Mouse (Mus musculus): ENCODE measurements around the gene Acsl5. TPM values are rescaled to one million over a fixed set of nuclear protein-coding genes. Genes with fewer than 3 reads are reported as not detected.

Acsl5 gene
- polyA plus RNA-seq, 1 experiment from 2014 or later = 26.3 TPM

GRCm38 (mm10) chr19:55239766-55240426 is 11.8 kb upstream of the Acsl5 start:
- 54% methylated on average over 6 of the region's 6 CpGs for WGBS
- Histone ChIP-seq H3K4me3 (no peak overlapping the region), H3K4me1 (replicated peaks) (peaks cover 6% of the 10 kb centered on the region), H3K4me2 (no peak overlapping the region), H3K27ac (no peak overlapping the region), H3K9ac (no peak overlapping the region), H3K36me3 (no peaks in the 10 kb centered on the region), H3K9me3 (replicated peaks) (no peaks in the 10 kb centered on the region), H3K27me3 (no peaks in the 10 kb centered on the region)
- ATAC-seq (replicated peaks; ENCODE audit: insufficient number of reproducible peaks, insufficient read depth, low FRiP score, low read depth) = no peak

GRCm38 (mm10) chr19:55241186-55241645 is 10.5 kb upstream of the Acsl5 start, which contains the start of gene Gucy2g:
Gucy2g (minus strand) TSS chr19:55241236.
- no peak within 1 kb of the TSS for H3K27ac ChIP-seq
- H3K4me3 ChIP-seq = no peak within 1 kb of the TSS
- no peaks in the 10 kb centered on the region for H3K27me3 ChIP-seq
- H3K4me1 ChIP-seq (replicated peaks) = peaks cover 11% of the 10 kb centered on the region
- H3K9ac ChIP-seq = no peak within 1 kb of the TSS
- no peaks in the 10 kb centered on the region for H3K9me3 ChIP-seq (replicated peaks)
- no peak for ATAC-seq (replicated peaks; ENCODE audit: insufficient number of reproducible peaks, insufficient read depth, low FRiP score, low read depth)
- no peaks in the 10 kb centered on the region for H3K36me3 ChIP-seq
- no peak within 1 kb of the TSS for H3K4me2 ChIP-seq
- WGBS = 80% methylated on average over 6 of the region's 6 CpGs

GRCm38 (mm10) chr19:55244791-55245231 is 6.9 kb upstream of the Acsl5 start:
- H3K27me3 ChIP-seq = no peaks in the 10 kb centered on the region
- peaks cover 9% of the 10 kb centered on the region for H3K4me1 ChIP-seq (replicated peaks)
- no peaks in the 10 kb centered on the region for H3K36me3 ChIP-seq
- H3K9me3 ChIP-seq (replicated peaks) = no peaks in the 10 kb centered on the region
- 0 out of 2 replicates have a peak overlapping the region, but pooled peaks have one; percentile 20 for H3K4me2 ChIP-seq
- peak overlapping the region; percentile 76 for H3K27ac ChIP-seq
- H3K4me3 ChIP-seq = no peak overlapping the region
- peak; percentile 89 for ATAC-seq (replicated peaks; ENCODE audit: insufficient number of reproducible peaks, insufficient read depth, low FRiP score, low read depth)
- 18% methylated on average over 7 of the region's 7 CpGs for WGBS
- no peak overlapping the region for H3K9ac ChIP-seq

GRCm38 (mm10) chr19:55247563-55247962 is 4.2 kb upstream of the Acsl5 start:
- no peaks in the 10 kb centered on the region for H3K9me3 ChIP-seq (replicated peaks)
- H3K4me2 ChIP-seq = no peak overlapping the region
- H3K27ac ChIP-seq = no peak overlapping the region
- no peaks in the 10 kb centered on the region for H3K36me3 ChIP-seq
- no peak overlapping the region for H3K9ac ChIP-seq
- H3K4me3 ChIP-seq = no peak overlapping the region
- no peak for ATAC-seq (replicated peaks; ENCODE audit: insufficient number of reproducible peaks, insufficient read depth, low FRiP score, low read depth)
- 59% methylated on average over 5 of the region's 5 CpGs for WGBS
- H3K27me3 ChIP-seq = no peaks in the 10 kb centered on the region
- H3K4me1 ChIP-seq (replicated peaks) = peaks cover 9% of the 10 kb centered on the region

- H3K9me3 ChIP-seq (replicated peaks) = no peaks in the 10 kb centered on the region
- no peaks in the 10 kb centered on the region for H3K27me3 ChIP-seq
- no peak overlapping the region for H3K27ac ChIP-seq
- 31% methylated on average over 9 of the region's 9 CpGs for WGBS
- peaks cover 11% of the 10 kb centered on the region for H3K4me1 ChIP-seq (replicated peaks)
- ATAC-seq (replicated peaks; ENCODE audit: insufficient number of reproducible peaks, insufficient read depth, low FRiP score, low read depth) = no peak
- no peak overlapping the region for H3K4me2 ChIP-seq
- H3K4me3 ChIP-seq = no peak overlapping the region
- H3K9ac ChIP-seq = no peak overlapping the region
- no peaks in the 10 kb centered on the region for H3K36me3 ChIP-seq
These were observed 3.7 kb upstream of the Acsl5 start for GRCm38 (mm10) chr19:55247991-55248520.

- Histone ChIP-seq H3K36me3 (no peaks in the 10 kb centered on the region), H3K27ac (no peak overlapping the region), H3K9ac (no peak overlapping the region), H3K4me1 (replicated peaks) (peaks cover 14% of the 10 kb centered on the region), H3K4me3 (no peak overlapping the region), H3K27me3 (no peaks in the 10 kb centered on the region), H3K9me3 (replicated peaks) (no peaks in the 10 kb centered on the region), H3K4me2 (no peak overlapping the region)
- WGBS = 68% methylated on average over 5 of the region's 5 CpGs
- ATAC-seq (replicated peaks; ENCODE audit: insufficient number of reproducible peaks, insufficient read depth, low FRiP score, low read depth) = no peak
These were observed 1.3 kb upstream of the Acsl5 start for GRCm38 (mm10) chr19:55250451-55250850.

- ATAC-seq (replicated peaks; ENCODE audit: insufficient number of reproducible peaks, insufficient read depth, low FRiP score, low read depth) = no peak
- 2% methylated on average over 9 of the region's 9 CpGs for WGBS
These were observed 1.5 kb downstream of the Acsl5 start for GRCm38 (mm10) chr19:55253239-55253569.

GRCm38 (mm10) chr19:55253570-55254441 is 2.1 kb downstream of the Acsl5 start:
- under 1% methylated on average over 32 of the region's 32 CpGs for WGBS
- Histone ChIP-seq H3K9me3 (replicated peaks) (no peaks in the 10 kb centered on the region), H3K27me3 (no peaks in the 10 kb centered on the region), H3K4me2 (peak overlapping the region; percentile 92), H3K36me3 (no peaks in the 10 kb centered on the region), H3K4me3 (peak overlapping the region; percentile 82), H3K4me1 (replicated peaks) (peaks cover 14% of the 10 kb centered on the region), H3K9ac (peak overlapping the region; percentile 77), H3K27ac (peak overlapping the region; percentile 88)
- peak; percentile 66 for ATAC-seq (replicated peaks; ENCODE audit: insufficient number of reproducible peaks, insufficient read depth, low FRiP score, low read depth)

More at GRCm38 (mm10) chr19:55253239-55253569, 1.5 kb downstream of the Acsl5 start:
- Histone ChIP-seq H3K4me1 (replicated peaks) (peaks cover 14% of the 10 kb centered on the region), H3K36me3 (no peaks in the 10 kb centered on the region), H3K27ac (peak overlapping the region; percentile 88), H3K4me3 (peak overlapping the region; percentile 82), H3K9me3 (replicated peaks) (no peaks in the 10 kb centered on the region), H3K4me2 (peak overlapping the region; percentile 92), H3K27me3 (no peaks in the 10 kb centered on the region), H3K9ac (peak overlapping the region; percentile 77)

- Histone ChIP-seq H3K9me3 (replicated peaks) (no peaks in the 10 kb centered on the region), H3K4me2 (peak overlapping the region; percentile 92), H3K27me3 (no peaks in the 10 kb centered on the region), H3K4me3 (peak overlapping the region; percentile 82), H3K4me1 (replicated peaks) (peaks cover 14% of the 10 kb centered on the region), H3K27ac (peak overlapping the region; percentile 88), H3K36me3 (no peaks in the 10 kb centered on the region), H3K9ac (peak overlapping the region; percentile 77)
- 21% methylated on average over 5 of the region's 5 CpGs for WGBS
- ATAC-seq (replicated peaks; ENCODE audit: insufficient number of reproducible peaks, insufficient read depth, low FRiP score, low read depth) = no peak; the same call in 1 of the 2 replicates
These were observed 2.8 kb downstream of the Acsl5 start for GRCm38 (mm10) chr19:55254513-55255016.

- no peak overlapping the region for H3K4me3 ChIP-seq
- H3K36me3 ChIP-seq = no peaks in the 10 kb centered on the region
- WGBS = 76% methylated on average over 9 of the region's 9 CpGs
- no peak overlapping the region for H3K27ac ChIP-seq
- no peaks in the 10 kb centered on the region for H3K27me3 ChIP-seq
- H3K4me1 ChIP-seq (replicated peaks) = peaks cover 14% of the 10 kb centered on the region
- no peak overlapping the region for H3K9ac ChIP-seq
- H3K9me3 ChIP-seq (replicated peaks) = no peaks in the 10 kb centered on the region
- no peak overlapping the region for H3K4me2 ChIP-seq
- ATAC-seq (replicated peaks; ENCODE audit: insufficient number of reproducible peaks, insufficient read depth, low FRiP score, low read depth) = no peak
These were observed 4.4 kb downstream of the Acsl5 start for GRCm38 (mm10) chr19:55256156-55256555.
